Mouse (Mus musculus) heart, adult 8-10 months (tissue): ENCODE results near the gene Hoxd12. TPM values are rescaled to one million over a fixed set of nuclear protein-coding genes. Genes with fewer than 3 reads are reported as not detected.

Experiments used
- microRNA-seq: library from miRNA; unstranded; fragments of <30 nt; microRNA quantifications from one replicate; pipeline ENCODE4 v1.2.0, GENCODE M21; 2022
- total RNA-seq, 4 experiments: library from RNA; stranded (reverse); gene quantifications; 2 replicates each; pipeline ENCODE4 v1.2.4; 2022

Gene Hoxd12
- total RNA-seq, 4 experiments from 2014 or later: not detected

Small RNAs within 50 kb of the gene (microRNA-seq; reads per million reads assigned to microRNA genes)
- gene Gm44463 (not detected), gene Mir10b (962 reads per million, percentile 82 among the genes with 10 or more reads in this experiment)

Other genes starting within 250 kb of the Hoxd12 start
- 10 to 100 TPM; 18.7 to 23.7 (median 22.6) TPM for gene Lnpk, start 95.6 kb upstream of the Hoxd12 start, total RNA-seq
- gene Evx2, start 15.5 kb upstream of the Hoxd12 start, total RNA-seq: not detected
- gene Hoxd13, start 6.7 kb upstream of the Hoxd12 start, total RNA-seq: not detected
- gene Hoxd11, start 4.5 kb downstream of the Hoxd12 start, total RNA-seq: not detected
- gene Hoxd10, start 16.9 kb downstream of the Hoxd12 start, total RNA-seq: under 1 TPM in 1 of 4 experiments, not detected in 3; 0.12 TPM
- gene Hoxd9, start 22.7 kb downstream of the Hoxd12 start, total RNA-seq: under 1 TPM; 0.22 to 0.49 (median 0.48) TPM
- gene Hoxd8, start 29.6 kb downstream of the Hoxd12 start, total RNA-seq: 1 to 10 TPM in 1 of 4 experiments, under 1 TPM in 3; 0.53 to 1.5 (median 0.76) TPM
- gene Hoxd3, start 36.9 kb downstream of the Hoxd12 start, total RNA-seq: under 1 TPM in 1 of 4 experiments, not detected in 3; 0.16 TPM
- gene Hoxd4, start 36.9 kb downstream of the Hoxd12 start, total RNA-seq: under 1 TPM; 0.32 to 0.79 (median 0.38) TPM
- gene Gm28230, start 51.7 kb downstream of the Hoxd12 start, total RNA-seq: not detected
- gene Hoxd1, start 88.0 kb downstream of the Hoxd12 start, total RNA-seq: not detected
- 100 to 1,000 TPM; 111 to 125 (median 119) TPM for gene Mtx2, start 150.8 kb downstream of the Hoxd12 start, total RNA-seq